Mouse (Mus musculus) brown adipose tissue, adult 24 weeks (tissue): Measurements from ENCODE around the gene Gm10715. TPM values are rescaled to one million over a fixed set of nuclear protein-coding genes. Genes with fewer than 3 reads are reported as not detected.

Experiments
- polyA plus RNA-seq: library from polyadenylated mRNA; stranded (reverse); fragments of >200 nt; gene quantifications from 2 replicates; pipeline ENCODE4 v1.2.4, GENCODE M21; 2012; ENCODE audit not compliant: missing spikeins, insufficient read depth, insufficient read length

The Gm10715 gene
- polyA plus RNA-seq, 1 experiment: not detected

Other genes with a start within 250 kb of the Gm10715 start
- gene Gm10722, start 36.0 kb upstream of the Gm10715 start, polyA plus RNA-seq: 1.9 TPM in 1 of 2 replicates, not detected in the other
- 4.2 and 7.4 TPM in 2 replicates for gene Gm11168, start 33.5 kb upstream of the Gm10715 start, polyA plus RNA-seq
- gene Gm10721, start 23.7 kb upstream of the Gm10715 start, polyA plus RNA-seq: not detected in 2 replicates
- gene Gm10720, start 21.2 kb upstream of the Gm10715 start, polyA plus RNA-seq: not detected in 2 replicates
- 3.7 and 4.8 TPM in 2 replicates for gene Gm10719, start 19.5 kb upstream of the Gm10715 start, polyA plus RNA-seq
- gene Gm10718, start 13.3 kb upstream of the Gm10715 start, polyA plus RNA-seq: not detected in 2 replicates
- 4.8 and 8.6 TPM in 2 replicates for gene Gm10717, start 11.5 kb upstream of the Gm10715 start, polyA plus RNA-seq
- gene Gm17535, start 2.3 kb upstream of the Gm10715 start, polyA plus RNA-seq: not detected in 2 replicates